Mouse (Mus musculus) lung, embryonic 16.5 days (tissue): ENCODE data around the gene Slc35e4. TPM values are rescaled to one million over a fixed set of nuclear protein-coding genes. Genes with fewer than 3 reads are reported as not detected.
A peak's percentile ranks its signal among the peaks of the same experiment; 100 is the strongest.
"Not testable (repeated sequence)": the region's sequence is repeated elsewhere in the genome, so short reads cannot be mapped to it uniquely, and the experiment has no call there.

ENCODE experiments used
- ATAC-seq: fragments of 200-750 bp; cut with Nextera tagmentation; 2 replicates; pipeline ENCODE4 v1.8.0; 2017; ENCODE audit warnings: low read depth, mild to moderate bottlenecking, moderate library complexity
- H3K27ac ChIP-seq: fragments of 300-500 bp; sonication (generic); 2 replicates; pipeline ENCODE4 v1.5.1; 2014; ENCODE audit warnings: mild to moderate bottlenecking, control low read depth, low read length
- H3K27me3 ChIP-seq: fragments of 300-500 bp; sonication (generic); 2 replicates; pipeline ENCODE4 v1.6.1; 2014; ENCODE audit warnings: low read depth, low read length, mixed read lengths; ENCODE audit not compliant: control insufficient read depth, insufficient read depth
- H3K36me3 ChIP-seq: fragments of 300-500 bp; sonication (generic); 2 replicates; pipeline ENCODE4 v1.6.1; 2014; ENCODE audit warnings: low read length; ENCODE audit not compliant: control insufficient read depth, insufficient read depth
- H3K4me1 ChIP-seq: fragments of 300-500 bp; sonication (generic); replicated peaks from 2 replicates; pipeline ENCODE4 v1.6.1; 2014; ENCODE audit warnings: low read length, mixed read lengths; ENCODE audit not compliant: control insufficient read depth, insufficient read depth
- H3K4me2 ChIP-seq: fragments of 300-500 bp; sonication (generic); 2 replicates; pipeline ENCODE4 v1.6.1; 2014; ENCODE audit warnings: low read depth, low read length, control low read depth
- H3K4me3 ChIP-seq: fragments of 300-500 bp; sonication (generic); 2 replicates; pipeline ENCODE4 v1.5.1; 2014; ENCODE audit warnings: mild to moderate bottlenecking, low read length, control low read depth
- H3K9ac ChIP-seq: fragments of 300-500 bp; sonication (generic); 2 replicates; pipeline ENCODE4 v1.6.1; 2014; ENCODE audit warnings: low read length, control low read depth
- H3K9me3 ChIP-seq: fragments of 300-500 bp; sonication (generic); 2 replicates; pipeline ENCODE4 v1.6.1; 2016; ENCODE audit warnings: low read length; ENCODE audit not compliant: control insufficient read depth
- WGBS: fragments of 180-500 bp; shearing (Covaris S2); extraction: QIAGEN DNeasy Blood & Tissue Kit; methylation state at CpG from one replicate; pipeline ENCODE4 v1.1.7; 2014; 5-methylcytosine and 5-hydroxymethylcytosine counted together
- polyA plus RNA-seq: library from polyadenylated mRNA; unstranded; fragments of >200 nt; fragmentation: Nextera tagmentation; extraction: Ambion mirVana; gene quantifications from 2 replicates; pipeline ENCODE4 v1.2.1, GENCODE M21; 2015

Gene Slc35e4
- polyA plus RNA-seq, 1 experiment from 2014 or later: 4.4 TPM

- peaks cover 9% of the 10 kb centered on the region; the same call in 1 of the 2 replicates for H3K36me3 ChIP-seq
- no peak overlapping the region for H3K27ac ChIP-seq
- H3K4me3 ChIP-seq: no peak overlapping the region
- no peaks in the 10 kb centered on the region for H3K9me3 ChIP-seq
- no peak for ATAC-seq
- WGBS: 90% methylated on average over 9 of the region's 9 CpGs
- H3K4me1 ChIP-seq: no peaks in the 10 kb centered on the region
- no peak overlapping the region for H3K4me2 ChIP-seq
- H3K9ac ChIP-seq: no peak overlapping the region
- H3K27me3 ChIP-seq: no peaks in the 10 kb centered on the region
These were observed 7.7 kb upstream of the Slc35e4 start for GRCm38 (mm10) chr11:3922115-3922514.

- H3K36me3 ChIP-seq: peaks cover 7% of the 10 kb centered on the region; the same call in 1 of the 2 replicates
- H3K4me2 ChIP-seq: no peak overlapping the region
- no peaks in the 10 kb centered on the region for H3K9me3 ChIP-seq
- no peaks in the 10 kb centered on the region for H3K4me1 ChIP-seq
- no peak overlapping the region for H3K9ac ChIP-seq
- no peak overlapping the region for H3K27ac ChIP-seq
- no peak overlapping the region for H3K4me3 ChIP-seq
- 30% methylated on average over 8 of the region's 8 CpGs for WGBS
- no peaks in the 10 kb centered on the region for H3K27me3 ChIP-seq
- 0 out of 2 replicates have a peak, but pooled peaks have one; percentile 23 for ATAC-seq
These were observed 6.9 kb upstream of the Slc35e4 start for GRCm38 (mm10) chr11:3921281-3921850.

GRCm38 (mm10) chr11:3920476-3920875 lies 6.0 kb upstream of the Slc35e4 start:
- Histone ChIP-seq H3K4me2 (no peak overlapping the region), H3K9me3 (no peaks in the 10 kb centered on the region), H3K9ac (no peak overlapping the region), H3K27ac (no peak overlapping the region), H3K36me3 (peaks cover 7% of the 10 kb centered on the region; the same call in 1 of the 2 replicates), H3K4me3 (no peak overlapping the region), H3K27me3 (no peaks in the 10 kb centered on the region), H3K4me1 (no peaks in the 10 kb centered on the region)
- ATAC-seq: no peak
- WGBS: 80% methylated on average over 7 of the region's 7 CpGs

GRCm38 (mm10) chr11:3918738-3919137 lies 4.3 kb upstream of the Slc35e4 start:
- ATAC-seq: no peak
- H3K4me3 ChIP-seq: no peak overlapping the region
- 43% methylated on average over 1 of the region's 1 CpGs for WGBS

GRCm38 (mm10) chr11:3913316-3914108 lies 952 bp downstream of the Slc35e4 start:
- Histone ChIP-seq H3K4me3 (peak overlapping the region; percentile 66), H3K4me2 (peak overlapping the region; percentile 92), H3K27me3 (no peaks in the 10 kb centered on the region), H3K4me1 (peaks cover 26% of the 10 kb centered on the region), H3K9me3 (no peaks in the 10 kb centered on the region), H3K36me3 (no peaks in the 10 kb centered on the region), H3K9ac (peak overlapping the region; percentile 67), H3K27ac (peak overlapping the region; percentile 67)
- ATAC-seq: peak; percentile 91
- 0% methylated on average over 61 of the region's 65 CpGs for WGBS

More at GRCm38 (mm10) chr11:3918738-3919137, 4.3 kb upstream of the Slc35e4 start:
- H3K9me3 ChIP-seq: no peaks in the 10 kb centered on the region
- peaks cover 5% of the 10 kb centered on the region for H3K4me1 ChIP-seq
- peaks cover 4% of the 10 kb centered on the region; the same call in 1 of the 2 replicates for H3K36me3 ChIP-seq
- H3K4me2 ChIP-seq: no peak overlapping the region
- no peak overlapping the region for H3K9ac ChIP-seq
- no peak overlapping the region for H3K27ac ChIP-seq
- no peaks in the 10 kb centered on the region for H3K27me3 ChIP-seq

GRCm38 (mm10) chr11:3912875-3913271 lies 1.6 kb downstream of the Slc35e4 start:
- peak overlapping the region; percentile 92 for H3K4me2 ChIP-seq
- H3K4me1 ChIP-seq: peaks cover 26% of the 10 kb centered on the region
- no peaks in the 10 kb centered on the region for H3K36me3 ChIP-seq
- no peaks in the 10 kb centered on the region for H3K27me3 ChIP-seq
- no peak overlapping the region for H3K27ac ChIP-seq
- WGBS: 2% methylated on average over 16 of the region's 16 CpGs
- no peaks in the 10 kb centered on the region for H3K9me3 ChIP-seq
- H3K4me3 ChIP-seq: peak overlapping the region; percentile 66
- H3K9ac ChIP-seq: peak overlapping the region; percentile 67
- peak; percentile 7; the same call in 1 of the 2 replicates for ATAC-seq

- H3K4me3 ChIP-seq: peak overlapping the region; percentile 66
- peaks cover 26% of the 10 kb centered on the region for H3K4me1 ChIP-seq
- ATAC-seq: no peak; the same call in 1 of the 2 replicates
These were observed 2.2 kb downstream of the Slc35e4 start for GRCm38 (mm10) chr11:3912100-3912874.

GRCm38 (mm10) chr11:3911440-3911839 lies 3.0 kb downstream of the Slc35e4 start:
- 81% methylated on average over 5 of the region's 6 CpGs for WGBS
- H3K27ac ChIP-seq, H3K4me2 ChIP-seq: not testable (repeated sequence)

More at GRCm38 (mm10) chr11:3912100-3912874, 2.2 kb downstream of the Slc35e4 start:
- no peaks in the 10 kb centered on the region for H3K9me3 ChIP-seq
- WGBS: 15% methylated on average over 19 of the region's 19 CpGs
- H3K4me2 ChIP-seq: peak overlapping the region; percentile 92
- H3K9ac ChIP-seq: peak overlapping the region; percentile 67
- H3K27me3 ChIP-seq: no peaks in the 10 kb centered on the region
- H3K36me3 ChIP-seq: no peaks in the 10 kb centered on the region
- no peak overlapping the region for H3K27ac ChIP-seq

More at GRCm38 (mm10) chr11:3911440-3911839, 3.0 kb downstream of the Slc35e4 start:
- H3K4me3 ChIP-seq, H3K9ac ChIP-seq, H3K9me3 ChIP-seq, ATAC-seq, H3K36me3 ChIP-seq, H3K27me3 ChIP-seq: not testable (repeated sequence)
- H3K4me1 ChIP-seq: peaks cover 26% of the 10 kb centered on the region
